Mouse (Mus musculus): Measurements from ENCODE around the gene Otop1.
A peak's percentile ranks its signal among the peaks of the same experiment; 100 is the strongest.

Gene Otop1

GRCm38 (mm10) chr5:38301761-38302411, 26.1 kb downstream of the Otop1 start:
- DNase-seq (ENCODE audit: low spot score), result no peak

- DNase-seq (ENCODE audit: low spot score), result no peak
Measured at GRCm38 (mm10) chr5:38302651-38303050, 26.9 kb downstream of the Otop1 start.

- DNase-seq (ENCODE audit: low spot score), result no peak
Measured at GRCm38 (mm10) chr5:38305241-38305640, 29.5 kb downstream of the Otop1 start.

GRCm38 (mm10) chr5:38307255-38308101, 31.7 kb downstream of the Otop1 start:
- peak; percentile 92 for DNase-seq (ENCODE audit: low spot score)

GRCm38 (mm10) chr5:38308873-38309272, 33.1 kb downstream of the Otop1 start:
- DNase-seq (ENCODE audit: low spot score), result peak; percentile 81

GRCm38 (mm10) chr5:38309795-38310194, 34.0 kb downstream of the Otop1 start:
- DNase-seq (ENCODE audit: low spot score), result no peak

- peak; percentile 18 for DNase-seq (ENCODE audit: low spot score)
Measured at GRCm38 (mm10) chr5:38318966-38319786, 43.4 kb downstream of the Otop1 start, which contains the start of gene Drd5. Gene Drd5 (plus strand): TSS chr5:38319367.

- no peak for DNase-seq (ENCODE audit: low spot score)
Measured at GRCm38 (mm10) chr5:38333381-38333780, 57.6 kb downstream of the Otop1 start.

- DNase-seq (ENCODE audit: low spot score), result no peak
Measured at GRCm38 (mm10) chr5:38334582-38334981, 58.8 kb downstream of the Otop1 start.

- DNase-seq (ENCODE audit: low spot score), result no peak
Measured at GRCm38 (mm10) chr5:38343101-38343500, 67.3 kb downstream of the Otop1 start.

GRCm38 (mm10) chr5:38346646-38347432, 71.1 kb downstream of the Otop1 start:
- peak; percentile 56 for DNase-seq (ENCODE audit: low spot score)

GRCm38 (mm10) chr5:38350351-38350929, 74.7 kb downstream of the Otop1 start:
- DNase-seq (ENCODE audit: low spot score), result peak; percentile 35

Measured in retina, embryonic 14.5 days (tissue).